Mouse (Mus musculus) spleen, adult 12 weeks (tissue): ENCODE results near the gene Ppp1cc.
"Not testable (repeated sequence)": the region's sequence is repeated elsewhere in the genome, so short reads cannot be mapped to it uniquely, and the experiment has no call there.

Experiments
- DNase-seq: peaks from one replicate; pipeline ENCODE4 v3.0.0; 2022; ENCODE audit warnings: low spot score

Gene Ppp1cc

DNA sequence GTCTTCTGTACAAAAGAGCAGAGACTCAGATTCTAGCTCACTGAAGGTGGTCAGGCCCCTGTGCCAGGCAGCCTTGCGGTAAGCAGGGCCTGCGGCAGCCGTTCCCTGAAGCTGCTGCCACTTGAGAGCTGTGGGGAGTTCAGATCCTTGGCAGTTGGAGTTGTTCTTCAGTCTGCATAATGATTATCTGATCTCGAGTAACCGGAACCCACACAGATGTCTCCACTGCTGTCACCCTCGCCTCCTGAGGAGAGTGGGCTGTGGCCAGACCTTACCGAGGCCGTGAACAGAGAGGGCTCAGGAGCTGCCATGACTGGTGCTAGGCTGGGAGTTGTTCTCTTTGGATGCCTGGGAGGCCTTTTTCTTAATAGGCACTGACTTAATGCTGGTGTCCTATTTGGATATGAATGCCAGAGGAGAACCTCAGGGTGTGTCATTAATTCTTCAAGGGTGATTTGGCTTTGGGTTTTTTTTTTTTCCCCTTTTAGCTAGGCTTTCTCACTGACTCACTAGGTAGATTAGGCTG, 8.6 kb downstream of the Ppp1cc start:
- DNase-seq = no peak

DNA sequence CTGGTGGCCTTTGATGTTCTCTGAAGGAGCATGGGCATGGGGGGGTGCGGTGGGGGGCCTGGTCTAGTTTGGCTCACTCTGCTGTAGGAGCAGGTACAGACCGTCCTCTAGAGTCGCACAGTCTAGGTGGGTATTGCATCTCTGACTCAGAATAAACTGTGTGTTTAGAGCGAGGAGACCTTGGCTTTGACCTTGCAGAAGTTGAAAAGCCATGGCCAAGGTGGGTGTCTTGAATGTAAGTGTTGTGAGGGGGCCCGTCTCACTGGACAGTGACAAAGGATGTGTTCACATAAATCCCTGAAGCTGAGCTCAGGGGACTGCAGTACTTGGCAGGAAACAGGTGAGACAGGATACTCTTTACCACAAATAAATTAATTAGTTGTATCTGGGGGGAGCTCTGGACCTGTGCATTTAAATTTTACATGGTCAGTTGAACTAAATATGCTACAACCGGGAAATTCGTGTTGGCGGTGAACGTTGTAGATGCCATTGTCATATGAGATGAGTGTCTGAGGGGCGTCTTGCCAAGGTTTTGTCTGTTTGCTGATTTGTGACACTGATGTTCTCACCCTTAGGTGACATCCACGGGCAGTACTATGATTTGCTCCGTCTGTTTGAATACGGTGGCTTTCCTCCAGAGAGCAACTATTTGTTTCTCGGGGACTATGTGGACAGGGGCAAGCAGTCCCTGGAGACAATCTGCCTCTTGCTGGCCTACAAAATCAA, 10.4 kb downstream of the Ppp1cc start:
- no peak for DNase-seq

DNA sequence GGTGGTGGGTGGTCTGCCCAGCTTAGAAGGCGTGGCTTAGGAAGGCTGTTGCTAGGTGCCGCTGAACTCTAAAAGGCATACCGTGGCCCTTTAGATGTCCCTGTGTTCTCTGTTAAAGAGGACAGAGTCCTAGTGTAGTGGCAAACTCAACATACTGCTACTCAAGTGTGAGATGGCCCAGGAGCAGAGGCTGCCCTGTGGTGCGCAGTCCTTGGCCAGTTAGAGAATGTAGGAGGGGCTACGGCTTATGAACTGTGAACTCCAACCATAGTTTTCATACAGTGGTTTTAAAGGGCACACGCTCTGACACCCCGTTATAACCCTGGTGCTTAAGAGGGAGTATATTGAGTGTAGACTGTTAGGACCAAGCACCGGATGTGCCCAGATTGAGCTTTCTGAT, 13.0 kb downstream of the Ppp1cc start:
- DNase-seq = no peak

DNA sequence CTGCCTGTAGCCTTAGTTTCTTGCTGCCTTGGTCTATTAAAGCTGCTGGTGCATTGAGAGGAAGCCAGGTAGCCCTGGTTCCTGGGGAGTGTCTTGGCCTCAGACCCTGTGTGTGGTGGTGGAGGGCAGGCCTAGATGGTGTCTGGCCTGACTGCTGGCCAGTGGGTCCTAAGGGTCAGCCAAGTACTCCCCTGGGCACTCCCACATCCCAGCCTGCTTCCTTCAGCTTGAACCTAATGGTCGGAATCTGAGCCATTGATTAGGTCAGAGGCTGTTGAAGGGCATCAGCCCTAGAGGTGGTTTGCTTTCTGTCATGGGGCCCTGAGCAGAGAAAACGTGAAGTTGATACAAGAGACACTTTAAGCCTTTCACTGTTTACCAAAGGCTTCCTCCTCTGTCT, 17.3 kb downstream of the Ppp1cc start:
- no peak for DNase-seq

DNA sequence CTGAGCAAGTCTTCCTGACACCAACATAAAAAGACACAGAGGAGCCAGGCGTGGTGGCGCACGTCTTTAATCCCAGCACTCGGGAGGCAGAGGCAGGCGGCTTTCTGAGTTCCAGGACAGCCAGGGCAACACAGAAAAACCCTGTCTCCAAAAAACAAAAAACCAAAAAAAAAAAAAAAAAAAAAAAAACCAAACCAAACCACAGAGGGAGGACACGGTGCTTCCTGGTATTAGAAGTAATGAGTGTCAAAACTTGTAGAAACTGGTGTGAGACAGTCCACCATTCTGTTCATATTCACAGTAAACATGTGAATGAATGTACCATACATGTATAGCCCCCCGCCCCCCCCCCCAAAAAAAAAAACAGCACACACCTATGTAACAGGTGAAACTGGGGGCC, 17.9 kb downstream of the Ppp1cc start:
- DNase-seq = no peak

DNA sequence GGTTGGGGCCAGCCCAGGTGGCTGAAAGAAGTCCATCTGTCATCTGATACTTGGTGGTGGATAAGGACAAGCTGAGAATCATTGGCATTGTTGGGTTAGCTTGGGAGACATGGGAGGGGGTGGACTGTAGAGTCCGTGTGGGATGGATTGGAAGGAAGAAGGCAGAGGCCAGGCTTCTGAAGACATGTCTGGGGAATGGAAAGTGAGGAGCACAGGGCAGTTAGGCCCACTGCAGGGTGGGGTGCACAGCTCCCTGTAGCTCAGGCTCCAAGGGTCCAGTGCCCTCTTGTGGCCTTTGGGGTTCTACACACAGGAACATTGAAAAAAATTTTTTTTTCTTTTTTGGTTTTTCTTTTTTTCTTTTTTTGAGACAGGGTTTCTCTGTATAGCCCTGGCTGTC, 18.3 kb downstream of the Ppp1cc start:
- peak; percentile 26 for DNase-seq

DNA sequence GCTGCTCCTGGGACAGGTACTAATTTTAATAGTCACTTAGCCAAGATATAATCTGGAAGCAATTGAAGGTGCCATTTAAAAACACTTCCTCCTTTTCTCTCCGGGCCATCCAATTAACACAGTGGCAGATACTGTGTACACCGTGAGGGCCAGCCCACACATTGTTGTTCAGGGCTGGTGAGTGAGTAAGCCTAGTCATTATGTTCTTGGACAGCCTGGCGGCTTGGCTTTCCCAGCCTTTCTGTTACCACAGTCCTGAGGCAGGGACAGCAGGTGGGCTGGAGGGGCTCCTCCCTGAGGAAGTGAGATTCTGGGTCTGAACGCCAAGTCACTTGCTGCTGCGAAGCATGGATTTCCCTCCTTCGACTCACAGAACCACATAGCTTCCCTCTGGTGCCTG, 21.6 kb downstream of the Ppp1cc start:
- no peak for DNase-seq

DNA sequence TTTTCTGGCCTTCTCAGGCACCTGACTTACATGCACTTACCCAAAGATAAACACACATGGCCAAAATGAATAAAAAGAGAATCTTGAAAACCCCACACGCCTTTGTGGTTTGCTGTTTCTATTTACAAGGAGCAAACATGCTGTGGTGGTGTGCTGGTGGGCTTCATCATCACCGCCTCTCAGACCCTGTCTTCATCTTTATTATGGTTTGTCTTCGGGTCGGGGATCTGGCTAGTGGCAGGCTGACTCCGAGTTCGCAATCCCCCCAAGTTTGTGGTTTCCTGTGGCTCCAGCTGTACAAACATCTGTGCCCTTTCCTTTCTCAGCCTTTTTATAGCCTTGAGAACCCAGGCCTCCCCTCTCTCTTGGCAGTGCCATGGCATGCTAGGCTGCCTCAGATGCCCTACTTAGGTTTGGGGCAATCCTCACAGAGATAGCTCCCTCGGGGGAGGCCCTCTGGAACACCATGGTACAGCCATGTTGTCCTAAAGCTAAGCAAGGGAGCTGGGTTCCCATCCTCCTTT, 26.3 kb downstream of the Ppp1cc start:
- DNase-seq = no peak

DNA sequence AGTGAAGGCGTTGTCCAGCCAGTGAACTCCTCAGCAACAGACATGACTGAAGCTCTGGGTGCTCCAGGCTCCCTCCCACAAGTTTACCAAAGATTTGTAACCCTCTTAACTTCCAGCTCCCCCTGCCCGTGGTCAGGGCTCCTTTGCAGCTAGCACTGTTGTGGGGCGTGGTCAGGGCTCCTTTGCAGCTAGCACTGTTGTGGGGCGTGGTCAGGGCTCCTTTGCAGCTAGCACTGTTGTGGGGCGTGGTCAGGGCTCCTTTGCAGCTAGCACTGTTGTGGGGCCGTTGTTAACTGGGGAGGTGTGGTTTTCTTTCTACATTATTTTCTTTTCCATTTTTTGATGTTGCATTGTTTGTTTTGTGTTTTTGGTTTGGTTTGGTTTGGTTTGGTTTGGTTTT, 26.8 kb downstream of the Ppp1cc start:
- DNase-seq = not testable (repeated sequence)

DNA sequence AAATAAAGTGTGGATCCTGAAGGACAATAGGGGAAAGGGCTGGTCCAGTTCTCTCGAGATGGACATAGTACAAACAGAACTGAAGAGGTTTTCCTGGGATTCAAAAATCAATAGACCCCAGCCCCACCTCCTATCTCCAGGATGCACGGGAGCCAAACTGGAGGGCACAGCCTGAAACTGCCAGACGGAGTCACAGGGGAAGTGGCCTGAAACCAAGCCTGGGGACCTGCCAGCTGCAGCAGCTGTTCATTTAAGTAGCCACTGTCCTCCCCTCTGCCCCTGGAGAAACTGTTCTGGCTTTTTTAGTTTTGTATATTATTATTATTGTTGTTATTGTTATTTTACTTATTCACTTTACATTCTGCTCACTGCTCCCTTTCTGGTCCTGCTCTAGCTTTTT, 31.0 kb downstream of the Ppp1cc start:
- no peak for DNase-seq

DNA sequence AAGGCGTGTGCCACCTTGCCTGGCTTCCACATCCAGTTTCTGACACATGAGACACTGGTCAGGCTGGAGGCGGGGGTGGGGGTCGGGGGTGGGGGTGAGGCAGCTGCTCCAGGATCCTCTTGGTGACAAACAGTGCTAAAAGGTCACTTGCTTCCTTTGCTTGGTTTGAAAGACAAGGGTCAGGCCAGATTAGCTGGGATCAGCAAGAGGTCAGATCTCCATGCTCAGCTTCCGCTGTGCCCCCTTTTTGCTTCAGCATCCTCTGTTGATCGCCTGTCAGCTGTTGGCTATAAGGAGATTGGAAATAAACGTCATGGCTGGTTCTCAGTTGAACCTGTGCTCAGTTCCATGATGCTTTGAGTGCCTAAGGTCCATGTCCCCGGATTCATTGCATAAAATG, 32.4 kb downstream of the Ppp1cc start:
- no peak for DNase-seq

DNA sequence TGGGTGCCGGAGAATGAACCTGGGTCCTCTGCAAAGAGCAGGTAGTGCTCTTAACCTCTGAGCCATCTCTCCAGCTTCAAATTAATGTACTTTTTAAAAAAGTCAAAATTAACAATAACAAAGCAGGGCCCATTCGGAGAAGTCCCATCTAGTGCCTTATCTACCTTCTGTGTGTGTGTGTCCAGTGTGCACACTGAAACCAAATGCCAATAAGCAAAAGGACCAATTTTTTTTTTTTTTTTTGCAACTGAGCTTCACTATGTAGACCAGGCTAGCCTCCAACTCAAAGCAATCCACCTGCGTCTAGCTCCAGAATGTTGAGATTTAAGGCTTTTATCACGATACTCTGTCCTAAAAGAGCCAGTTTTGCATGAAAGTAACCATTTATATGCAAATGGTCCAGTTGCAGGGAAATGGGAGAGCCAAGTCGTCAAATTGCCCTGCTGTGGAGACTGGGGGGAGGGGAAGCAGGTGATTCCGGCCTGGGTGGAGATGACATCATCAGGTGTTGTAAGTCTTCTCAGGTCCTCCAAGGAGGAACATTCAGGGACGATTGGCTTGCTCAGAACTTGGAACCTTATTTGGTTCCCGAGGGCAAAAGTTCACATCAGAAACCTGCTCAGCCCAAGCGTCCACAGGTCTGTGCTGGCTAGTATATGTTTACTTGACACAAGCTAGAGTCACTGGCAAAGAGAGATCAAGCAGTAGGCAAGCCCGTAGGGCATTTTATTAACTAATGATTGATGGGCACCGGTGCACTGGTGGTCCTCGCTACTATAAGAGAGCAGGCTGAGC, 33.4 kb downstream of the Ppp1cc start:
- no peak for DNase-seq

DNA sequence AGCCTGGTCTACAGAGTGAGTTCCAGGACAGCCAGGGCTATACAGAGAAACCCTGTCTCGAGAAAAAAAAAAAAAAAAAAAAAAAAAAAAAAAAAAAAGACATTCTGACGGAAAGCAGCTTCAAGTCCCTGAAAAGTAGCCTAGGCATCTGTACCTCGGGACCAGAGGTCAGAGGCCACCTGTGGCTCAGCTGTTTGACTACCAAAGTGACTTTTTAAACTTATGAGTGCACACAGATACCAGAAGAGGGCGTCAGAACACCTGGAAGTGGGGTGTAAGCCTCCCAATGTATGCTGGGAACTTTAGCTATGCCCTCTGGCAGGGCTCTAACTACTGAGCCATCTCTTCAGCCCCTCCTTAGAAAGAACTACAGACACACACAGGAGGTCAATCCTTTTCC, 34.3 kb downstream of the Ppp1cc start:
- DNase-seq = no peak

DNA sequence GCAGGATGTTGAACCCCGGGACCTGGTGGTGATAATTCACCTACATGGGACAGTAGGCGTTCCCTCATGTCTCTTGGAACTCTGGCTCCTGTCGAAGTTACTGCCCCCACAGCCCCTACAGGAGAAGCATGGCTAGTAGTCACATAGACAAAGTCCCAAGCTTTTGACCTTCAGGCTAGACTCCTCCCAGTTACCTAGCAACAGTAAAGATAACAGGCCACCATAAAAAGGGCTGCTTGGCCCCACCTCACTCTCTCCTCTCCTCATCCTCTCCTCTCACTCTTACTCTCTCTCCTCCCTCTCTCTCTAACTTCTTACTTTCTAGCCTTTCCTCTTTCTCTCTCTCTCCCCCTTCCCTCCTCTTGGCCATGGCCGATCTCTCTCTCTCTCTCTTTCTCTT, 42.8 kb downstream of the Ppp1cc start:
- DNase-seq = no peak

DNA sequence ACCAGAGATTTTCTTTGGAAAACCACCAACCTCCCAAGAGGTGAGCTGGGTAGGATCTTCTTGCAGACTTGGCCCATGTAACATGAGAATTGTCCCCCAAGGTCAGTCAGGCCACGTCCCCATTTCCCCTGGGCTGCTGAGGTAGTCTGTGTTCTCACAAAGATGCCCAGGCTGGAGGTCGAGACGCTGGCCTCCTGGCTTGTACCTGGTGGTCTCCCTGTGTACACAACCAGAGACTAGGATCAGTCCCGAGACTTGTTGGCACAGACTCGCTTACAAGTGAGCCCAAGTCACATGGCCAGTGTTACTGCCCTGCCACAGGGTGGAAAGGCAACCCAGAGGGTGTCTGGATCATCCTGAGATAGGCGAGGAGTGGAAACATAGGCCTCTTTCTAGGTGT, 43.8 kb downstream of the Ppp1cc start:
- DNase-seq = no peak

DNA sequence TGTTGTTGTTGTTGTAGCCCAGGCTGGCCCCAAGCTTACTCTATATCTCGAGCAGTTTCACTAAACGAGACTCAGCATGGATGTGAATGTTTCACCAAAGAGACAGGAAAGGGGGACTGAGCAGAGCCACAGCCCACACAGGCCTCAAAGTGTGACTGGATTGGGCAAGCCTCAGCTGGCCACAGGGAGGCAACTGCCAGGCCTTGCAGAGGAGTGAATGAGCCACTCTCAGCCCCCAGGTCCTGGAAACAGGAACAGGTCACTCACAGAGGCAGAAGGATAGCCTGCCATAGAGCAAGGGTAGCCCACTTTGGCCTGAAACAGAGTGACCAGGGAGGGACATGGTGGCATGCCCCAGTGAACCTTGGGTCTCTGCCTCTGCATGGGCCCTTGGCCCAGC, 46.1 kb downstream of the Ppp1cc start:
- DNase-seq = no peak

DNA sequence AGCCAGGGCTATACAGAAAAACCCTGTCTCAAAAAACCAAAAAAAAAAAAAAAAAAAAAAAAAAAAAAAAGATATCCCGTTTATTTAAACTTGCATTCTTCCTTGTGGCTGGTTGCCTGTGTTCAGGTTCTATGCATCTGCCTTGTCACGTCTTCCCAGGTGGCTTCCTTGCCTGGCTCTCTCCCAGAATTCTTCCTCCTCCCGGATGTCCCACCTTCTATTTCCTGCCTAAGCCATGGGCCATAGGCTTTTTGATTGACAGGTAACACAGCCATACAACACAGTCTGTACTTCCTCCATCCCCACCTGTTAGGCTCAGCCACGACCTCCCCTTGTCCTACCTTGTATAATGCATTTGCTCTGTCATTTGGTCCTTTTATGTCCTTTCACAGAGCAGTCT, 48.4 kb downstream of the Ppp1cc start, which contains the start of gene Hvcn1:
TSS of gene Hvcn1 (plus strand) at position 330 of the 400 bp plus-strand sequence.
- DNase-seq = no peak

DNA sequence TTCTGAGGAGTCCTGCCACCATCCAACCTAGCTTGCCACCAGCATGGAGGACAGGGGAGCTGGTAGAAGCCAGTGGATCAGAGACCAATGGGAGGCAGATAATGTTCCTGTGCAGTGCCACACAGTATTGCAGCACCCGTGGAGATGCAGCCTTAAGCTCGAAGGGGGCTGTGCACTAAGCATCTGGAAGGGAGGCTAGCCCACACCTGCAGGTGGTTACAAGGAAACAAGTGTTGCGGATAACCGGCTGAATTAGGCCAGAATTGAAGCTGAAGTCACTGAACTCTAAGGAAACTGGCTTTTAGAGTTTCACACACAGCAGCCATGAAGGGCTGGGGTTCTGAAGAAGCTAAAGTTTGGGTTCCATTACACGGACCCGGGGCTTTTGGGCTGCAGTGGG, 50.8 kb downstream of the Ppp1cc start:
- no peak for DNase-seq

DNA sequence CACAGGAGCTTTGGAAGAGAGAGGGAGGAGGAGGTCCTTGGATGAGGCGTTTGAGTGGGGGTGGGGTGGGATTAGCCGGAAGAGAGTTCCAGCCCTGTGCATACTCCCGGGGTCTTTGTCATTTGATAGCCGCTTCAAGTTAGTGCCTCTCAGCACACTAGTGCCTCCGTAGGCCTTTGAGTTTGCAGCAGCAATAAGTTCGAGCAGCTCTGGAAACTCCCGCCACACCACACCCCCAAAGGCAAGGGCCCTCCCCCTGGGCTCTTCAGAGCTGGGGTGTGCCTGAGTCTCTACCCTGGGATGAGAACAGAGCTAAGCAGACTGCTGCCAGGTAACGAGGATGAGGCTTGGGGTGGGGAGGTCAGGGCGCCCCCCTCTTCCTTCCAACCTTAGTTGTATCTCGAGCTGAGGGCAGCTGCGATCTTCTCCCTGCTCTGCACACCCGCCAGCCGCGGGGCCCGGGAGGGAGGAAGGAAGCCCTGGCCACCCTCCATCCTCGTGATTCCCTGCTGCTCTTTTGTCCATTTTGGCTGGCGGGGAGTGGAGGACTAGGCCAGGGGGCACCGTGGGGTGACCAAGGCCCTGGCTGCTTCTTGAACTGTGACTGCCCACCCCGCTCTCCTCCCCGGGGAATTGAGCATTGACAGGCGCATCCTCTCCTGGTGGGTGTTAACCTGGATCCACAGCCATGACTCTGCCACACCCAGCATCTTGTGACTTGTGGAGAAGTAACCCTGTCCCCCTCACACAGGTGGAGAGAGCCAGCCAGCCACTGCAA, 51.7 kb downstream of the Ppp1cc start:
- DNase-seq = peak; percentile 56

DNA sequence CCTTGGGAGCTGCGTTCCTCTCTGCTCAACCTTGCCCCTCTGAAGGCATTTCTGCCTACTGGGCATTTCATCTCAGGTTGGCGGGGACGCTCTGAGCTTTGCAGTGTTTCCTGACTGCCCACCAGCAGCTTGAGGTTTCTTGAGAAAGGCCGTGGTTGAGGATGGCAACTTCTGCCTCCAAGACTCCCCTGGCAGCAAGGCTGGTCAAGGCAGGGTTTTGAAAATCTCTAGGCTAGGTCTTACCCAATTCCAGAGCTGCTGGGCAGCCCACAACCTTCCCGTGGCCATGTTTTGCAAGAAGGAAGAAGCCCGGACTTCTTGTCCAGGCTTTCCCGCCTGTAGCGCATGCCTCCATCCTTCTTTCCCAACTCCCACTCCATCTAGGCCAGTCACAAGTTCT, 52.8 kb downstream of the Ppp1cc start:
- DNase-seq = no peak

DNA sequence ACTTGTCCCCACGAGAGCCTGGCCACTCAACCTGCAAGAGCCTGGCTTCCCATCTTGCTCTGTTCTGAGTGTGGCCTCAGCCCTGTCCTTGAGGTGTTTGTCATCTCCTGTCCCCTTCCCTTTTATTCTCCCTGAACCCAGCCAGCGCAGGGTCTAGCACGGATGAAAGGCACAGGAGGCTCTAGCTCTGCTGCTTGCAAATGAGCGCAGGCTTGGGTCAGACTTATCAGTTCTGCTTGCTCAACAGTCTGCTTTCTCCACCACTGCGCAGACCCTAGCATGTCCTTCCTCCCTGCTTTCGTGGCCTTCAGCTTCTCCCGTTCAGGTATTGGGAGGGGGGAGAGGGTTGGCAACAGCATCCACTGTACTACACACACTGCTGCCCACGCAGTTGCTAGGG, 54.0 kb downstream of the Ppp1cc start:
- DNase-seq = no peak

DNA sequence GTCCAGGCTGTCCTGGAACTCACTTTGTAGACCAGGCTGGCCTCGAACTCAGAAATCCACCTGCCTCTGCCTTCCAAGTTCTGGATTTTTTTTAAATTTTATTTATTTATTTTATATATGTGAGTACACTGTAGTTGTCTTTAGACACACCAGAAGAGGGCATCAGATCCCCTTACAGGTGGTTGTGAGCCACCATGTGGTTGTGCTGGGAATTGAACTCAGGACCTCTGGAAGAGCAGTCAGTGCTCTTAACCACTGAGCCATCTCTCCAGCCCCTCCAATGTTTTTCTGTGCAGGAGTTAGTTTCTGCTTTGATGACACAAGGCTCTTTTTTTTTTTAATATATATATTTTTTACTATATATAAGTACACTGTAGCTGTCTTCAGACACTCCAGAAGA, 54.7 kb downstream of the Ppp1cc start:
- DNase-seq = not testable (repeated sequence)
